Mouse (Mus musculus) cerebellum, postnatal 36 days (tissue): ENCODE data around the gene Gm20388.

ENCODE experiments used
- DNase-seq, 2 experiments: peaks; one replicate each; pipeline ENCODE4 v3.0.0; 2021 to 2022; ENCODE audit warnings: mixed read lengths in 2 of 2

Gene Gm20388

GRCm38 (mm10) chr8:120015916-120016315 lies 105.3 kb downstream of the Gm20388 start:
- DNase-seq, result no peak

- DNase-seq, result no peak
Observed at GRCm38 (mm10) chr8:120016424-120016823, 105.8 kb downstream of the Gm20388 start.

- no peak for DNase-seq
Observed at GRCm38 (mm10) chr8:120017349-120017748, 106.7 kb downstream of the Gm20388 start.

- no peak for DNase-seq
Observed at GRCm38 (mm10) chr8:120017786-120018185, 107.1 kb downstream of the Gm20388 start.

GRCm38 (mm10) chr8:120018379-120018778 lies 107.7 kb downstream of the Gm20388 start:
- no peak for DNase-seq

GRCm38 (mm10) chr8:120019297-120019696 lies 108.7 kb downstream of the Gm20388 start:
- DNase-seq, result no peak

GRCm38 (mm10) chr8:120020298-120020697 lies 109.7 kb downstream of the Gm20388 start:
- DNase-seq, result no peak

GRCm38 (mm10) chr8:120026199-120026598 lies 115.6 kb downstream of the Gm20388 start:
- DNase-seq, result no peak

- DNase-seq, result no peak
Observed at GRCm38 (mm10) chr8:120026991-120027390, 116.3 kb downstream of the Gm20388 start.

GRCm38 (mm10) chr8:120030447-120030846 lies 119.8 kb downstream of the Gm20388 start:
- DNase-seq, result no peak

- DNase-seq, result no peak
Observed at GRCm38 (mm10) chr8:120032549-120033208, 122.0 kb downstream of the Gm20388 start.

- DNase-seq, result no peak
Observed at GRCm38 (mm10) chr8:120034471-120034870, 123.8 kb downstream of the Gm20388 start.

GRCm38 (mm10) chr8:120036111-120036510 lies 125.5 kb downstream of the Gm20388 start:
- DNase-seq, result no peak

GRCm38 (mm10) chr8:120036578-120036977 lies 125.9 kb downstream of the Gm20388 start:
- DNase-seq, result no peak

- DNase-seq, result no peak
Observed at GRCm38 (mm10) chr8:120037199-120037598, 126.6 kb downstream of the Gm20388 start.

- no peak for DNase-seq
Observed at GRCm38 (mm10) chr8:120037611-120038010, 127.0 kb downstream of the Gm20388 start.

GRCm38 (mm10) chr8:120038741-120039140 lies 128.1 kb downstream of the Gm20388 start:
- no peak for DNase-seq

GRCm38 (mm10) chr8:120039313-120039919 lies 128.8 kb downstream of the Gm20388 start:
- DNase-seq, result no peak

- no peak for DNase-seq
Observed at GRCm38 (mm10) chr8:120040861-120041260, 130.2 kb downstream of the Gm20388 start.

- DNase-seq, result no peak
Observed at GRCm38 (mm10) chr8:120042542-120043312, 132.1 kb downstream of the Gm20388 start.

- DNase-seq, result no peak
Observed at GRCm38 (mm10) chr8:120044907-120045306, 134.3 kb downstream of the Gm20388 start.

- DNase-seq, result no peak
Observed at GRCm38 (mm10) chr8:120045471-120045870, 134.8 kb downstream of the Gm20388 start.

GRCm38 (mm10) chr8:120046258-120047020 lies 135.8 kb downstream of the Gm20388 start:
- peak; percentile 85 to 88 for DNase-seq
